Mouse (Mus musculus) E14TG2a.4 (cell line): ENCODE data around the gene Rmnd1.

ENCODE experiments used
- CTCF ChIP-seq: conservative IDR thresholded peaks from 2 replicates; pipeline ENCODE4 v1.5.1; 2014; ENCODE audit warnings: low read length
- POU5F1 ChIP-seq: IDR thresholded peaks from 2 replicates; pipeline ENCODE4 v1.6.1; 2014; ENCODE audit warnings: low read length, borderline replicate concordance

- no peak for TF ChIP-seq CTCF
- no peak for TF ChIP-seq POU5F1
These were observed 26.7 kb downstream of the Rmnd1 start for GRCm38 (mm10) chr10:4405511-4405910.
